Mouse (Mus musculus) kidney, postnatal 14 days (tissue): Measurements from ENCODE around the gene 1600014C10Rik.

Source experiments
- DNase-seq: peaks from one replicate; pipeline ENCODE4 v3.0.0; 2022; ENCODE audit warnings: mixed read lengths

The 1600014C10Rik gene

GRCm38 (mm10) chr7:38184418-38184745 lies 1.4 kb downstream of the 1600014C10Rik start:
- DNase-seq, result no peak

GRCm38 (mm10) chr7:38184786-38185185 lies 1.8 kb downstream of the 1600014C10Rik start:
- DNase-seq, result no peak

GRCm38 (mm10) chr7:38186861-38187260 lies 3.8 kb downstream of the 1600014C10Rik start:
- no peak for DNase-seq

- peak; percentile 38 for DNase-seq
Observed at GRCm38 (mm10) chr7:38187796-38188195, 4.8 kb downstream of the 1600014C10Rik start.

- DNase-seq, result no peak
Observed at GRCm38 (mm10) chr7:38188281-38189075, 5.5 kb downstream of the 1600014C10Rik start.

GRCm38 (mm10) chr7:38189136-38189982 lies 6.3 kb downstream of the 1600014C10Rik start:
- DNase-seq, result no peak

- no peak for DNase-seq
Observed at GRCm38 (mm10) chr7:38190056-38190835, 7.2 kb downstream of the 1600014C10Rik start.

- DNase-seq, result no peak
Observed at GRCm38 (mm10) chr7:38191146-38191545, 8.1 kb downstream of the 1600014C10Rik start.

GRCm38 (mm10) chr7:38191571-38191970 lies 8.6 kb downstream of the 1600014C10Rik start:
- no peak for DNase-seq

- DNase-seq, result no peak
Observed at GRCm38 (mm10) chr7:38199907-38200605, 17.0 kb downstream of the 1600014C10Rik start.

- peak; percentile 89 for DNase-seq
Observed at GRCm38 (mm10) chr7:38200606-38201289, 17.7 kb downstream of the 1600014C10Rik start.

GRCm38 (mm10) chr7:38201290-38201658 lies 18.3 kb downstream of the 1600014C10Rik start:
- DNase-seq, result no peak

- no peak for DNase-seq
Observed at GRCm38 (mm10) chr7:38204314-38204713, 21.3 kb downstream of the 1600014C10Rik start.

- DNase-seq, result no peak
Observed at GRCm38 (mm10) chr7:38205801-38206200, 22.8 kb downstream of the 1600014C10Rik start.

GRCm38 (mm10) chr7:38206564-38206963 lies 23.5 kb downstream of the 1600014C10Rik start:
- DNase-seq, result no peak

GRCm38 (mm10) chr7:38208969-38209368 lies 26.0 kb downstream of the 1600014C10Rik start:
- no peak for DNase-seq

- no peak for DNase-seq
Observed at GRCm38 (mm10) chr7:38209478-38210152, 26.6 kb downstream of the 1600014C10Rik start.

GRCm38 (mm10) chr7:38212651-38213062 lies 29.6 kb downstream of the 1600014C10Rik start:
- peak; percentile 37 for DNase-seq

- DNase-seq, result no peak
Observed at GRCm38 (mm10) chr7:38214473-38215214, 31.6 kb downstream of the 1600014C10Rik start.

- no peak for DNase-seq
Observed at GRCm38 (mm10) chr7:38215281-38215680, 32.3 kb downstream of the 1600014C10Rik start.

GRCm38 (mm10) chr7:38215697-38216096 lies 32.7 kb downstream of the 1600014C10Rik start:
- no peak for DNase-seq
